Mouse (Mus musculus) hindbrain, embryonic 13.5 days (tissue): Measurements from ENCODE around the gene Cabin1. TPM values are rescaled to one million over a fixed set of nuclear protein-coding genes. Genes with fewer than 3 reads are reported as not detected.

Source experiments
- ATAC-seq: fragments of 200-750 bp; cut with Nextera tagmentation; 2 replicates; pipeline ENCODE4 v1.8.0; 2017; ENCODE audit warnings: moderate TSS enrichment; ENCODE audit not compliant: low FRiP score
- H3K27ac ChIP-seq: fragments of 300-500 bp; sonication (generic); 2 replicates; pipeline ENCODE4 v1.5.1; 2015; ENCODE audit warnings: inconsistent platforms, mild to moderate bottlenecking, moderate library complexity
- H3K27me3 ChIP-seq: fragments of 300-500 bp; sonication (generic); 2 replicates; pipeline ENCODE4 v1.6.1; 2015; ENCODE audit warnings: mild to moderate bottlenecking, inconsistent platforms
- H3K36me3 ChIP-seq: fragments of 300-500 bp; sonication (generic); 2 replicates; pipeline ENCODE4 v1.6.1; 2015; ENCODE audit warnings: mild to moderate bottlenecking, inconsistent platforms
- H3K4me1 ChIP-seq: fragments of 300-500 bp; sonication (generic); replicated peaks from 2 replicates; pipeline ENCODE4 v1.6.1; 2015; ENCODE audit warnings: inconsistent platforms
- H3K4me2 ChIP-seq: fragments of 300-500 bp; sonication (generic); 2 replicates; pipeline ENCODE4 v1.6.1; 2015; ENCODE audit warnings: inconsistent platforms, mild to moderate bottlenecking, moderate library complexity
- H3K4me3 ChIP-seq: fragments of 300-500 bp; sonication (generic); 2 replicates; pipeline ENCODE4 v1.5.1; 2015; ENCODE audit warnings: mild to moderate bottlenecking, inconsistent platforms
- H3K9ac ChIP-seq: fragments of 300-500 bp; sonication (generic); 2 replicates; pipeline ENCODE4 v1.6.1; 2015; ENCODE audit warnings: mild to moderate bottlenecking, inconsistent platforms
- H3K9me3 ChIP-seq: fragments of 300-500 bp; sonication (generic); 2 replicates; pipeline ENCODE4 v1.6.1; 2016; ENCODE audit warnings: inconsistent platforms
- WGBS: fragments of 180-500 bp; shearing (Covaris S2); methylation state at CpG from one replicate; pipeline ENCODE4 v1.1.7; 2015; 5-methylcytosine and 5-hydroxymethylcytosine counted together
- polyA plus RNA-seq: library from polyadenylated mRNA; unstranded; fragments of >200 nt; fragmentation: Nextera tagmentation; extraction: Ambion mirVana; gene quantifications from 2 replicates; pipeline ENCODE4 v1.2.1, GENCODE M21; 2015

Gene Cabin1
- polyA plus RNA-seq, 1 experiment from 2014 or later = 39.5 TPM

- no peak for ATAC-seq
- Histone ChIP-seq H3K9ac (peak overlapping the region; percentile 43), H3K27ac (no peak overlapping the region), H3K36me3 (peaks cover 16% of the 10 kb centered on the region), H3K4me3 (peak overlapping the region; percentile 27; the same call in 1 of the 2 replicates), H3K9me3 (no peaks in the 10 kb centered on the region; the same call in 1 of the 2 replicates), H3K4me1 (peaks cover 21% of the 10 kb centered on the region), H3K4me2 (peak overlapping the region; percentile 86), H3K27me3 (no peaks in the 10 kb centered on the region)
- WGBS = 100% methylated on average over 3 of the region's 3 CpGs
Observed at GRCm38 (mm10) chr10:75762413-75762812, 1.7 kb downstream of the Cabin1 start.

DNA sequence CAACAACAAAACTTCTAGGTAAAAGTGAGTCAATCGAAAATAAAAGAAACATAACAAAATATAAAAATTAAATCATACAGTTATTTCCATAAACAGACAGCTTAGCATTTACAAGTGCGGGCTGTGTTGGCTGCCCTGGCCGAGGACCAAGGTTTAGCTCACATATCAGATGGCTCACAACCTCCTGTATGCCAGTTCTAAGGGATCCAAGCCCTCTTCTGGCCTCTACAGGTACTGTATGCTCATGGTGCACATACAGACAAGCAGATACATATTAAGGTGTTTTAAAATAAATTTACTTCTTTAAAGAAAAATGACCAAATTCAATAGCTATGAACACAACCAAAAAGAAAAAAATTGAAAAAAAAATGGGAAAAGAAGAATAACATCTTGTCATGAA, 3.8 kb downstream of the Cabin1 start:
- H3K9ac ChIP-seq = no peak overlapping the region
- WGBS = 98% methylated on average over 3 of the region's 3 CpGs
- H3K27ac ChIP-seq = no peak overlapping the region
- no peak overlapping the region for H3K4me2 ChIP-seq
- no peak for ATAC-seq
- H3K4me3 ChIP-seq = no peak overlapping the region
- H3K27me3 ChIP-seq = no peaks in the 10 kb centered on the region
- H3K9me3 ChIP-seq = no peaks in the 10 kb centered on the region; the same call in 1 of the 2 replicates
- H3K4me1 ChIP-seq = peaks cover 21% of the 10 kb centered on the region
- peaks cover 24% of the 10 kb centered on the region for H3K36me3 ChIP-seq

DNA sequence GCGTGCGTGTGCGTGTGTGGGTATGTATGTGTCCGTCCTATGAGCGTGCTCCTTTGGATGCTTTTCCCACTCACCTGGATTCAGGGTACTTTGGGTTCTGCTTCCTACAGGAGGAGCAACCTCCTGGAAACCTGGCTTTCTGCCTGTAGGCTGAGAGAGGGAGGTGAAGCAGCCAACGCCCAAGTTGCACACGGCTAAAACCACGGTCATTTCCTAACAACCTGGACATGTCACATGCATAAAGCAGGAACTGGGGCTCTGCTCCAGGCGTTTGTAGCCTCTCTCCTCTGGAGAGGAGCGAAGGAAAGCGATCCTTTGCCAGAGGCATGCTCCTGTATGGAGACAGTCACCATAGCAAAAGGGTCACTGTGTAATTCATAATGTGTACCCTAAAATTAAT, 7.4 kb downstream of the Cabin1 start:
- Histone ChIP-seq H3K9me3 (no peaks in the 10 kb centered on the region; the same call in 1 of the 2 replicates), H3K9ac (no peak overlapping the region), H3K4me3 (no peak overlapping the region), H3K27ac (no peak overlapping the region), H3K4me1 (peaks cover 3% of the 10 kb centered on the region; the same call in 1 of the 2 replicates), H3K27me3 (no peaks in the 10 kb centered on the region), H3K36me3 (peaks cover 59% of the 10 kb centered on the region), H3K4me2 (no peak overlapping the region)
- WGBS = 94% methylated on average over 11 of the region's 11 CpGs
- no peak for ATAC-seq

- Histone ChIP-seq H3K4me3 (no peak overlapping the region), H3K27ac (peak overlapping the region; percentile 72; the same call in 1 of the 2 replicates), H3K4me1 (peaks cover 4% of the 10 kb centered on the region; the same call in 1 of the 2 replicates), H3K9me3 (no peaks in the 10 kb centered on the region), H3K36me3 (peaks cover 87% of the 10 kb centered on the region), H3K4me2 (no peak overlapping the region), H3K9ac (no peak overlapping the region; the same call in 1 of the 2 replicates), H3K27me3 (no peaks in the 10 kb centered on the region)
- peak; percentile 93 for ATAC-seq
- 44% methylated on average over 3 of the region's 3 CpGs for WGBS
Observed at GRCm38 (mm10) chr10:75744017-75744416, 20.1 kb downstream of the Cabin1 start.

DNA sequence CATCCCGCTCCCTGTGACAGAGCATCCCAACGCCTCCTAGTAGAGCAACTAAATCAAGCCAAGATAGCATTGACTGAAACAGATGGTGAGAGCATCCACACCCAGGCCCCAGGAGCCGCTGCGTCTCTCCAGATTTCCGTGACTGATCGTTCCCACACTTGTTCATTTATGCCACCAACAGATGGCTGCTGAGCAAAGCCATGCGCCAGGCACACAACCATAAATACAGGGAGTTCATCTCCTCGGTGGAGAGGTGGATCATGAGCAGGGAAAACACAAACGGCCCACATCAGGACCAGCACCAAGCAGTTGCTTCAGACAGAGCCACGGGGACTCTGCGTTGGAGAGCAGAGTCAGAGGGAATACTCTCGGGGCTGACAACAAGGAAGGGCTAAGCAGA, 20.8 kb downstream of the Cabin1 start:
- H3K27ac ChIP-seq = no peak overlapping the region
- 92% methylated on average over 12 of the region's 12 CpGs for WGBS
- H3K27me3 ChIP-seq = no peaks in the 10 kb centered on the region
- peaks cover 87% of the 10 kb centered on the region for H3K36me3 ChIP-seq
- H3K9ac ChIP-seq = no peak overlapping the region
- no peaks in the 10 kb centered on the region for H3K9me3 ChIP-seq
- no peak overlapping the region for H3K4me2 ChIP-seq
- no peak; the same call in 1 of the 2 replicates for ATAC-seq
- no peak overlapping the region for H3K4me3 ChIP-seq
- H3K4me1 ChIP-seq = peaks cover 4% of the 10 kb centered on the region; the same call in 1 of the 2 replicates

GRCm38 (mm10) chr10:75740866-75741265, 23.3 kb downstream of the Cabin1 start:
- WGBS = 96% methylated on average over 3 of the region's 3 CpGs
- H3K4me3 ChIP-seq = no peak overlapping the region
- ATAC-seq = no peak

GRCm38 (mm10) chr10:75725449-75725848, 38.7 kb downstream of the Cabin1 start:
- Histone ChIP-seq H3K9ac (no peak overlapping the region), H3K9me3 (no peaks in the 10 kb centered on the region), H3K27ac (no peak overlapping the region), H3K36me3 (peaks cover 92% of the 10 kb centered on the region), H3K4me3 (no peak overlapping the region), H3K4me1 (no peaks in the 10 kb centered on the region), H3K4me2 (no peak overlapping the region), H3K27me3 (no peaks in the 10 kb centered on the region)
- ATAC-seq = no peak
- 97% methylated on average over 7 of the region's 7 CpGs for WGBS

More at GRCm38 (mm10) chr10:75740866-75741265, 23.3 kb downstream of the Cabin1 start:
- H3K9ac ChIP-seq = no peak overlapping the region
- H3K27ac ChIP-seq = no peak overlapping the region
- H3K4me1 ChIP-seq = peaks cover 4% of the 10 kb centered on the region; the same call in 1 of the 2 replicates
- peaks cover 85% of the 10 kb centered on the region for H3K36me3 ChIP-seq
- no peaks in the 10 kb centered on the region for H3K27me3 ChIP-seq
- no peak overlapping the region for H3K4me2 ChIP-seq
- H3K9me3 ChIP-seq = no peaks in the 10 kb centered on the region

- H3K4me1 ChIP-seq = no peaks in the 10 kb centered on the region; the same call in 1 of the 2 replicates
- H3K4me3 ChIP-seq = no peak overlapping the region
- H3K27me3 ChIP-seq = no peaks in the 10 kb centered on the region
- no peak overlapping the region for H3K9ac ChIP-seq
- H3K27ac ChIP-seq = no peak overlapping the region
- H3K4me2 ChIP-seq = no peak overlapping the region
- ATAC-seq = no peak
- no peaks in the 10 kb centered on the region for H3K9me3 ChIP-seq
- peaks cover 97% of the 10 kb centered on the region for H3K36me3 ChIP-seq
- 85% methylated on average over 5 of the region's 5 CpGs for WGBS
Observed at GRCm38 (mm10) chr10:75720215-75720614, 43.9 kb downstream of the Cabin1 start.

GRCm38 (mm10) chr10:75714795-75715194, 49.3 kb downstream of the Cabin1 start:
- Histone ChIP-seq H3K27me3 (no peaks in the 10 kb centered on the region), H3K4me3 (no peak overlapping the region), H3K36me3 (peaks cover 98% of the 10 kb centered on the region), H3K4me2 (no peak overlapping the region), H3K9ac (no peak overlapping the region; the same call in 1 of the 2 replicates), H3K9me3 (no peaks in the 10 kb centered on the region), H3K27ac (no peak overlapping the region), H3K4me1 (no peaks in the 10 kb centered on the region; the same call in 1 of the 2 replicates)
- no peak for ATAC-seq
- WGBS = 81% methylated on average over 3 of the region's 3 CpGs

DNA sequence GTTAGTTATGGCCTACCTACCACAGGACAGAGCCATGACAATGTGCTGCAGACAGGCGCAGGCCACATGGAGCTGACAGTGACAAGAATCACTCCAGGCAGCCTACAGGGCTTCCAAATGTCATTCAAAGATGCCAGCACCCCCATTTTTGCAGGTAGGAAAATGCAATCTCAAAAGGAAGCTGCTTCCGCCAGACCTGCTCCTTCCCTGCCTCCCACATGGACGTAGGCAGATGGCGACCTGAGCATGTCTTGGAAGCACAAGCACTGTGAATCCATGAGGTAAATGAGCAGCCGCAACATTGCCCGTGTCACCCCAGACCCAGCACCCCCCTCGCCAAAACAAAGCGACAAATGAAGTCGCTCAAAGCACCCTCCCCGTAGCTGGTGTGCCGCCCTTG, 51.1 kb downstream of the Cabin1 start:
- ATAC-seq = no peak
- no peak overlapping the region for H3K27ac ChIP-seq
- no peak overlapping the region for H3K4me3 ChIP-seq
- peaks cover 6% of the 10 kb centered on the region; the same call in 1 of the 2 replicates for H3K4me1 ChIP-seq
- no peaks in the 10 kb centered on the region for H3K9me3 ChIP-seq
- 94% methylated on average over 11 of the region's 11 CpGs for WGBS
- H3K9ac ChIP-seq = no peak overlapping the region
- no peak overlapping the region for H3K4me2 ChIP-seq
- H3K36me3 ChIP-seq = peaks cover 96% of the 10 kb centered on the region
- no peaks in the 10 kb centered on the region for H3K27me3 ChIP-seq

DNA sequence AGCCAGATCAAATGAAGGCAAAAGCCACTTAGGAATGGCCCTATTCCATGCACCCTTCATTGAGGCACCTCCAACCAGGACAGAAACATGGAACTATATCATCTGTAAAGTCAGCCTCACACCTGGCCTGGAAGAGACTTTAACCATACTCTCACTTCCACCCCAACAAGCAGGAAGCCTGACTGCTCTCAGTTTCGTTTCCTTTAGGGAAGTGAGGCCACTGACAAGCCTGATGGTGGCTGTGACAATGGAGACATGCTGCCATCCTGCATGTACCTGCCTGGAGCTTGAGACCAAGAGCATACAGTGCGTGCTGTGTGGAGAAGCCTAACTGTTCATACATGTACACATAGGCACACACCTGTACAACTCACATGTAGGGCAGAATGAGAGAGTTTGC, 53.9 kb downstream of the Cabin1 start:
- H3K9ac ChIP-seq = no peak overlapping the region
- peaks cover 10% of the 10 kb centered on the region for H3K4me1 ChIP-seq
- 86% methylated on average over 2 of the region's 2 CpGs for WGBS
- no peaks in the 10 kb centered on the region for H3K27me3 ChIP-seq
- no peak overlapping the region for H3K4me2 ChIP-seq
- no peak for ATAC-seq
- no peak overlapping the region for H3K27ac ChIP-seq
- H3K36me3 ChIP-seq = peaks cover 84% of the 10 kb centered on the region
- no peaks in the 10 kb centered on the region for H3K9me3 ChIP-seq
- no peak overlapping the region for H3K4me3 ChIP-seq

GRCm38 (mm10) chr10:75709261-75709660, 54.9 kb downstream of the Cabin1 start:
- Histone ChIP-seq H3K4me1 (peaks cover 19% of the 10 kb centered on the region), H3K27ac (no peak overlapping the region), H3K9me3 (no peaks in the 10 kb centered on the region), H3K36me3 (peaks cover 76% of the 10 kb centered on the region), H3K27me3 (no peaks in the 10 kb centered on the region), H3K4me2 (no peak overlapping the region), H3K9ac (no peak overlapping the region), H3K4me3 (no peak overlapping the region)
- WGBS = 91% methylated on average over 9 of the region's 9 CpGs
- ATAC-seq = no peak

DNA sequence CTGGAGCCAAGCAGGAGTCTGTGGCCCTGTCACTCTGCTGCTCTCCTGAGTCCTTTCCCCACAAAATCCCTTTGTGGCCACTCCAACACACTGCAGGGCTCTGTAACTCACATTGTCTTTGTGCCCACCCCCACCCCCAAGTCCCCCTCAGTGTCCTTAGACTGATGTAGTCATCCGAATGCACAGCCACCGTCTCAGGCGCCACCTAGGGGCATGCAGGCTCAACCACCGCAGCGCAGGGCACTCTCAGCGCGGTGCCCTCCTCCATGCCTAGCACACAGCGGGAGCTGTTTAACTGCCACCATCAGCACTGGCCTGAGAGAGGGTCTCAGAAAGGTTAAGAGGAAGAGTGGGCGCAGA, 55.5 kb downstream of the Cabin1 start:
- H3K4me1 ChIP-seq = peaks cover 26% of the 10 kb centered on the region
- ATAC-seq = peak; percentile 58; the same call in 1 of the 2 replicates
- 39% methylated on average over 9 of the region's 9 CpGs for WGBS
- H3K4me3 ChIP-seq = no peak overlapping the region
- H3K4me2 ChIP-seq = no peak overlapping the region
- H3K27me3 ChIP-seq = no peaks in the 10 kb centered on the region
- H3K27ac ChIP-seq = no peak overlapping the region
- peaks cover 70% of the 10 kb centered on the region for H3K36me3 ChIP-seq
- no peaks in the 10 kb centered on the region for H3K9me3 ChIP-seq
- no peak overlapping the region for H3K9ac ChIP-seq
